Mouse (Mus musculus) 416B (cell line): Measurements from ENCODE around the gene Ampd1.

ENCODE experiments used
- DNase-seq: peaks from one replicate; pipeline ENCODE4 v3.0.0; 2011; ENCODE audit warnings: low read depth

Ampd1 gene

GRCm38 (mm10) chr3:103102454-103103390 is 28.9 kb downstream of the Ampd1 start, which contains the start of gene Dennd2c:
Gene Dennd2c, plus strand, starts transcription at chr3:103102604.
- no peak for DNase-seq

- DNase-seq, result no peak
These were observed 33.9 kb downstream of the Ampd1 start for GRCm38 (mm10) chr3:103107565-103108240.

GRCm38 (mm10) chr3:103112216-103112615 is 38.4 kb downstream of the Ampd1 start:
- DNase-seq, result peak; percentile 11

GRCm38 (mm10) chr3:103123636-103124035 is 49.8 kb downstream of the Ampd1 start:
- no peak for DNase-seq

- DNase-seq, result peak; percentile 11
These were observed 52.3 kb downstream of the Ampd1 start for GRCm38 (mm10) chr3:103126138-103126537.

- no peak for DNase-seq
These were observed 53.4 kb downstream of the Ampd1 start for GRCm38 (mm10) chr3:103127177-103127576.

GRCm38 (mm10) chr3:103127721-103128120 is 53.9 kb downstream of the Ampd1 start:
- no peak for DNase-seq

- DNase-seq, result no peak
These were observed 54.4 kb downstream of the Ampd1 start for GRCm38 (mm10) chr3:103128251-103128650.

- peak; percentile 47 for DNase-seq
These were observed 55.7 kb downstream of the Ampd1 start for GRCm38 (mm10) chr3:103129367-103130159.

- peak; percentile 94 for DNase-seq
These were observed 56.5 kb downstream of the Ampd1 start for GRCm38 (mm10) chr3:103130236-103130751.

- no peak for DNase-seq
These were observed 59.3 kb downstream of the Ampd1 start for GRCm38 (mm10) chr3:103133098-103133497.

GRCm38 (mm10) chr3:103136414-103137077 is 62.7 kb downstream of the Ampd1 start:
- DNase-seq, result no peak

- DNase-seq, result no peak
These were observed 65.2 kb downstream of the Ampd1 start for GRCm38 (mm10) chr3:103139047-103139446.

GRCm38 (mm10) chr3:103140095-103140838 is 66.5 kb downstream of the Ampd1 start:
- DNase-seq, result peak; percentile 15

- no peak for DNase-seq
These were observed 67.5 kb downstream of the Ampd1 start for GRCm38 (mm10) chr3:103141287-103141686.

- DNase-seq, result no peak
These were observed 68.6 kb downstream of the Ampd1 start for GRCm38 (mm10) chr3:103142366-103142765.

- DNase-seq, result no peak
These were observed 71.5 kb downstream of the Ampd1 start for GRCm38 (mm10) chr3:103145336-103145735.

GRCm38 (mm10) chr3:103145791-103146190 is 72.0 kb downstream of the Ampd1 start:
- DNase-seq, result no peak

GRCm38 (mm10) chr3:103146330-103147166 is 72.7 kb downstream of the Ampd1 start:
- no peak for DNase-seq

GRCm38 (mm10) chr3:103147775-103148174 is 74.0 kb downstream of the Ampd1 start:
- no peak for DNase-seq
